Mouse (Mus musculus): ENCODE measurements around the gene Ubxn1. TPM values are rescaled to one million over a fixed set of nuclear protein-coding genes. Genes with fewer than 3 reads are reported as not detected.

Ubxn1 gene
- polyA plus RNA-seq, 1 experiment from 2014 or later: 138 TPM

DNA sequence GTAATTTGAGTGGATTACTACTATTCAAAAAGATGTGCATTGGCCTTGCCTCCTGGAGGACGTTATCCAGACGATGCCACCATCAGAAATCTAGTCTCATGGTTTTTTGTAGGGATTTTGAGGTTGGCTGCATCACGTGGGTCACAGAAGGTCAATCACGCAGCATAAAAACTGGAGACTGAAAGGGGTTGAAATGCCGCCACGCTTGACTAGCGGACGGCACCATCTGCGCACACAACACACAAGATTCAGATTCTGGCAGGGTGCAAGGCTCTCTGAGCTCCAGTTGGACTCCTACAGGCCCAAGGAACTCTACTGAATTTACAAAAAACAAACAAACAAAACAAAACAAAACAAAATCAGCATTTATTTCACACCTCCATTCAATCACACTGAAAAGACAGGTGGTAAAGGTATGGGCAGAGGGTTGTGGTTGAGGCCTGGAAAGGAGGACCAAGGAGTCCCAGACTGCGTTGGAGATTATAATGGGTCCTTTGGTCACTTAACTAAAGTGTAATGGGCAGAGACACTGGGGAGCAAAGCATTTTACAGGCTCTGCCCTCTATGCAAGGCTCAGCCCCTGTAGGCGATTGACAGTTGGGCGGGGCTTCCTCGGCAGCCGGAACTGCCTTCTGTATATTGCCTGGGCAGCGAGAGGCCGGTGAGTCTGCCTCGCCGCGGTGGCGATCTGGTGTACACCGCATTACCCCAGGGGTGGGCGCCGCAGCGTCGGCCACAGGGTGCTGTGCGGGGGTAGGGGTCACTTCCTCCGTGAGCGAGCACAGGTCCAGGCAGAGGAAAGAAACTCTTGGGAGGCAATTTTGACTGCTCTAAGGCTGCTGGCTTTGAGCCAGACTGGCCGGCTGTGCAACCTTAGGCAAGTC lies 31.1 kb upstream of the Ubxn1 start:
- peak overlapping the region; percentile 75 for H3K9ac ChIP-seq (replicated peaks)
- H3K27me3 ChIP-seq (replicated peaks): no peaks in the 10 kb centered on the region
- peaks cover 19% of the 10 kb centered on the region for H3K36me3 ChIP-seq
- no peak; the same call in 1 of the 2 replicates for ATAC-seq (ENCODE audit: low FRiP score)
- WGBS: 16% methylated on average over 29 of the region's 29 CpGs
- H3K4me3 ChIP-seq (replicated peaks): peak overlapping the region; percentile 54
- peaks cover 54% of the 10 kb centered on the region for H3K4me1 ChIP-seq
- no peaks in the 10 kb centered on the region for H3K9me3 ChIP-seq (replicated peaks)
- peak overlapping the region; percentile 98 for H3K27ac ChIP-seq (replicated peaks)
- H3K4me2 ChIP-seq: peak overlapping the region; percentile 83

DNA sequence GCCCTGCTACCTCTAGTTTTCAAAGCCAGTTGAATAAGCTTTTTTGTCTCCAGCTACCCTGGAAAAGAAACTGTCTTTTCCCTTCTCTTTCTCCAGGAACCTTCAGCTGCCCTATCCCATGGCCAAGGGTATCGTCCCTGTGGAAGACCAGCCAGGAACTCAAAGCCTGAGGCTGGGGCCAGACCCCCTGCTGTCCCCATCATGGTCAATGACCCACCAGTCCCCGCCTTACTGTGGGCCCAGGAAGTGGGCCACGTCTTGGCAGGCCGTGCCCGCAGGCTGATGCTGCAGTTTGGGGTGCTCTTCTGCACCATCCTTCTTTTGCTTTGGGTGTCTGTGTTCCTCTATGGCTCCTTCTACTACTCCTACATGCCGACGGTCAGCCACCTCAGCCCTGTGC lies 30.3 kb upstream of the Ubxn1 start:
- H3K9me3 ChIP-seq (replicated peaks): no peaks in the 10 kb centered on the region
- peaks cover 54% of the 10 kb centered on the region for H3K4me1 ChIP-seq
- H3K27me3 ChIP-seq (replicated peaks): no peaks in the 10 kb centered on the region
- peaks cover 17% of the 10 kb centered on the region for H3K36me3 ChIP-seq
- H3K4me2 ChIP-seq: peak overlapping the region; percentile 83
- no peak for ATAC-seq (ENCODE audit: low FRiP score)
- H3K4me3 ChIP-seq (replicated peaks): peak overlapping the region; percentile 54
- 91% methylated on average over 7 of the region's 7 CpGs for WGBS
- peak overlapping the region; percentile 75 for H3K9ac ChIP-seq (replicated peaks)
- no peak overlapping the region for H3K27ac ChIP-seq (replicated peaks)

DNA sequence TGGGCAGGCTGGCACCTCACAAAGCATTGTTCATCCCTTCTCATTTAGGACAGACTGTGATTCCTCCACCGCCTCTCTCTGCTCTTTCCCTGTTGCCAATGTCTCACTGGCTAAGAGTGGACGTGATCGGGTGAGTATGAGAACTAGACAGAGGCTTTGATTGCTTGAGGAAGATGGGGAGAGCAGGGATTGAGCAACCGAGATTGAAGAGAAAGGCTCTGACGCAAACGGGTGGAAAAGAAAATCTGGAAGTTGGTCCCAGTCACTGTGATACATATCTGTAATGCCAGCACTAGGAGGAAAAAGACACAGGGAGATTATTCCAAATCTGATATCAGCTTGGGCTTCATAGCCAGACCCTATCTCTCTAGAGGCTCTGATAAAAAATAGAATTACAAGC lies 28.3 kb upstream of the Ubxn1 start:
- Histone ChIP-seq H3K27me3 (replicated peaks) (no peaks in the 10 kb centered on the region), H3K9me3 (replicated peaks) (no peaks in the 10 kb centered on the region), H3K27ac (replicated peaks) (no peak overlapping the region), H3K9ac (replicated peaks) (no peak overlapping the region), H3K36me3 (peaks cover 36% of the 10 kb centered on the region), H3K4me3 (replicated peaks) (no peak overlapping the region), H3K4me2 (no peak overlapping the region), H3K4me1 (peaks cover 43% of the 10 kb centered on the region)
- ATAC-seq (ENCODE audit: low FRiP score): no peak
- WGBS: 89% methylated on average over 6 of the region's 6 CpGs

DNA sequence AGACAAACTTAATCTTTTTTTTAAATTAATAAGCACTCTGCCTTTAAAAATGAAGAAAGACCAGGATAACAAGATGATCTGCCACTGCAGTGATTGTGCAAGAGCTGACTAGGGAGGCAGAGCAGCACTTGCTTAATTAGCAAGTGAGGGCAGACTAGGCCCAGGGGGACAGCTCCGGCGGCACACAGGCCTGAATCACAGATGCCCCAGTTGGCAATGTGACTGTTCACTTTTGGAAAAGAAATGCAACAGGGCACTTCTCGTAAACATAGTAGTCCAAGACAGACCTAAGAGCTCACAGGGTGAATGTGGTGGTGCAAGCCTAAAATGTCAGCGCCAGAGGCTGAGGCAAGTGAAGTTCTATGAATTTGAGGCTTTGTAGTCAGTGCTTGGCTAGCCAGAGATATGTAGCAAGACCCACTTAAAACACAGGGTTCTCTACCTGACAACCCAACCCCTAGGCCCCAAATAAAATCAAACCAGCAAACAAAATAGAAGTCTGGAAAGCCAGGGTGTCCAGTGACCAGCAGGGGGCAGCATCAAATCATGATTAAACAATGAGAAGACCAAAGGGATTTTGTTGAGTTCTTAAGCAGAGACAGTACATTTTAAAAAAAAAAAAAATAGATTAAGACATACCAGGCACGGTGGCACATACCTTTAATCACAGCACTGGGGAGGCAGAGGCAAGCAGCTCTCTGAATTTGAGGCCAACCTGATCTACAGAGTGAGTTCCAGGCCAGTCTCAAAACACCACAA lies 26.7 kb upstream of the Ubxn1 start:
- 54% methylated on average over 5 of the region's 5 CpGs for WGBS
- Histone ChIP-seq H3K27ac (replicated peaks) (no peak overlapping the region), H3K27me3 (replicated peaks) (no peaks in the 10 kb centered on the region), H3K9me3 (replicated peaks) (no peaks in the 10 kb centered on the region), H3K4me1 (peaks cover 38% of the 10 kb centered on the region), H3K4me3 (replicated peaks) (no peak overlapping the region), H3K36me3 (peaks cover 47% of the 10 kb centered on the region), H3K4me2 (no peak overlapping the region), H3K9ac (replicated peaks) (no peak overlapping the region)
- ATAC-seq (ENCODE audit: low FRiP score): no peak

DNA sequence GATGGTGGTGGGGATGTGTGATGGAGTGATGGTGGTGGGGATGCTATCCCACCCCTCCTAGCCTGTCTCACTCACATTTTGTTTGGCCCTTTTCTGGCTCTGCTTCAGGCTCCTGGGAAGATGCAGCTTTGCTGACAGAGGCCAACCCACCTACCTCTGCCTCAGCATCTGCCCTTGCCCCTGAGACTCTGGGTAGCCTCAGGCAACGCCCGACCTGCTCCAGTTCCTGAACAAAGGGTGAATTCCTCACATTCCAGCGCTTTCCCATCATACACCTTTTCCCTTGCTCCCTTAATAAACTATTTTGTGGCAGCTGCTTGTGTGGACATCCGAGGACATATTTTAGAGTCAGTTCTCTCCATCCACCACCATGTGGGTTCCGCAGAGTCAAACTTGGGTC lies 22.9 kb upstream of the Ubxn1 start:
- Histone ChIP-seq H3K27me3 (replicated peaks) (no peaks in the 10 kb centered on the region), H3K9me3 (replicated peaks) (no peaks in the 10 kb centered on the region), H3K9ac (replicated peaks) (no peak overlapping the region), H3K27ac (replicated peaks) (no peak overlapping the region), H3K4me2 (no peak overlapping the region), H3K4me3 (replicated peaks) (no peak overlapping the region), H3K36me3 (peaks cover 37% of the 10 kb centered on the region), H3K4me1 (peaks cover 18% of the 10 kb centered on the region; the same call in 1 of the 2 replicates)
- ATAC-seq (ENCODE audit: low FRiP score): no peak
- 87% methylated on average over 5 of the region's 5 CpGs for WGBS

DNA sequence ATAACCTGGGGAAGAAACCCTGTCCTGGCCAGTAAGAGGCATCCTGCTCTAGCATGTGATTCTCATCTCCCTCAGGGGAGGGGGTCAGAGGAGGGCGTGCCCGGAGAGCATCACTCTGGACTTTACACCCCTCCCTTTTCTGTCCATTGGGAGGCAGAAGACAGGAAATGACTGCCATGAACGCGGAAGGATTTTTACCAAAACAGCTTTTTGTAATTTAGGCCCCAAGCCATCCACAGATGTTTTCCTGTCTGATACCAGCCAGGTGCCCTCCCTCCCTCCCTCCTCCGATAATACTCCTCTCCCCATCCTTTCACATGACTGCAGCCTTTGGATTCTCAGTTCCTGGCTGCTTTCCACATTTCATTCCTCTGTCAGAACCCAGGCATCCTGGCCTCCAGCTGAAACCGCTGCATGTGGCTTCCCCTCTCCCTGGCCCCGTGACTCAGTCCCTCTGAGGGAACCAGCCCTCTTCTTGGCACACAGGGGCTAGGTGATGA lies 20.8 kb upstream of the Ubxn1 start, which contains the start of gene Lrrn4cl:
Gene Lrrn4cl, plus strand, starts transcription at position 367 of the 500 bp plus-strand sequence.
- H3K4me1 ChIP-seq: 0 out of 2 replicates have a peak, but pooled peaks cover 7% of the 10 kb centered on the region
- H3K4me2 ChIP-seq: peak within 1 kb of the TSS; percentile 20; the same call in 1 of the 2 replicates
- H3K4me3 ChIP-seq (replicated peaks): no peak within 1 kb of the TSS
- 38% methylated on average over 7 of the region's 7 CpGs for WGBS
- H3K27me3 ChIP-seq (replicated peaks): no peaks in the 10 kb centered on the region
- H3K36me3 ChIP-seq: peaks cover 36% of the 10 kb centered on the region
- H3K27ac ChIP-seq (replicated peaks): peak within 1 kb of the TSS; percentile 28; the same call in 1 of the 2 replicates
- ATAC-seq (ENCODE audit: low FRiP score): peak; percentile 48; the same call in 1 of the 2 replicates
- H3K9me3 ChIP-seq (replicated peaks): no peaks in the 10 kb centered on the region
- H3K9ac ChIP-seq (replicated peaks): no peak within 1 kb of the TSS

DNA sequence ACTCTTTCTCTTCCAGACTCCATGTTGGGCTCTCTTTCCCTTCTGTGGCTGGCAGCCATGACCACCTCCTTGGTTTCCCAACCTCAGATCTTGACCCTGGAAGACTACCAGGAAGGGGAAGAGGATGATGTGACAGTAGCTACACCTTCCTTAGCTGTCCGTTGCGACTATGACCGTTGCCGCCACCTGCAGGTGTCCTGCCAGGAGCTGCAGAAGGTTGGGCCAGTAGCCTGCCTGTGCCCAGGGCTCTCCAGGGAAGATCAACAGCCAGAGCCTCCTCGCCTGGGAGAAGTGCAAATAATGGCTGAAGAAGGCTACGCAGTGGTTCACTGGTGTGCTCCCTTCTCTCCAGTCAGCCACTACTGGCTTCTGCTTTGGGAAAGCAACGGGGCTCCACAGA lies 19.7 kb upstream of the Ubxn1 start:
- H3K27me3 ChIP-seq (replicated peaks): no peaks in the 10 kb centered on the region
- no peak overlapping the region for H3K27ac ChIP-seq (replicated peaks)
- no peaks in the 10 kb centered on the region for H3K9me3 ChIP-seq (replicated peaks)
- 51% methylated on average over 7 of the region's 7 CpGs for WGBS
- H3K4me1 ChIP-seq: 0 out of 2 replicates have a peak, but pooled peaks cover 7% of the 10 kb centered on the region
- no peak for ATAC-seq (ENCODE audit: low FRiP score)
- H3K4me2 ChIP-seq: no peak overlapping the region
- no peak overlapping the region for H3K9ac ChIP-seq (replicated peaks)
- H3K4me3 ChIP-seq (replicated peaks): no peak overlapping the region
- peaks cover 24% of the 10 kb centered on the region for H3K36me3 ChIP-seq

DNA sequence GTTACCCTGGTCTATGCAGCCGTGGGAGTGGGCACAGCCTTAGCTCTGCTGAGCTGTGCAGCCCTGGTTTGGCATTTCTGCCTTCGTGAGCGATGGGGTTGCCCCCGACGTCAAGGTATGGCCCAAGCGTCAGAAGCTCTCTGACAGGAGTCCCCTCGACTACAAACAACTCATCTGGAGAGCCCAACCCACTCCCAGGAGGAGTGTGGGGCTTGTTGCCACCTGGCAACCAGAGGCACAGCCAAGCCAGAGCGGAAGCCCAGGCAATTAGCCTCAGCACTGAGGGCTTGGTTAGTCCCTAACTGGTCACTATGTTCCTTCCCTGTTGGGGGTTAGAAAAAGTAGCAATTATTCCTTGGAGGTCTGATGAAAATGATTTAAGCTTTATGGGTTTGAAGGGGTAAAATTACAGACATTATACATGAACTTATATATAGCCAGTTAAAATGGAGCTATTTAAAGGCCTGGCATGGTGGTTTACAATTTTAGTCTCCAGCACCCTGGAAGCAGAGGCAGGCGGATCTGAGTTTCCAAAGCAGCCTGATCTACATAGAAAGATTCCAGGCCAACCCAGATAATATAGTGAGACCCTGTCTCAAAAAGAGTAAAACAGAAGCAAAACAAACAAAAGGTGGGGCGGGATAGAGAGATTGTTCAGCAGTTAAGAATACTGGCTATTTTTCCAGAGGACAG lies 18.9 kb upstream of the Ubxn1 start:
- H3K27ac ChIP-seq (replicated peaks): no peak overlapping the region
- H3K4me3 ChIP-seq (replicated peaks): no peak overlapping the region
- ATAC-seq (ENCODE audit: low FRiP score): no peak
- 0 out of 2 replicates have a peak, but pooled peaks cover 7% of the 10 kb centered on the region for H3K4me1 ChIP-seq
- H3K4me2 ChIP-seq: no peak overlapping the region
- WGBS: 58% methylated on average over 10 of the region's 10 CpGs
- H3K9ac ChIP-seq (replicated peaks): no peak overlapping the region
- H3K9me3 ChIP-seq (replicated peaks): no peaks in the 10 kb centered on the region
- H3K27me3 ChIP-seq (replicated peaks): no peaks in the 10 kb centered on the region
- peaks cover 17% of the 10 kb centered on the region for H3K36me3 ChIP-seq

DNA sequence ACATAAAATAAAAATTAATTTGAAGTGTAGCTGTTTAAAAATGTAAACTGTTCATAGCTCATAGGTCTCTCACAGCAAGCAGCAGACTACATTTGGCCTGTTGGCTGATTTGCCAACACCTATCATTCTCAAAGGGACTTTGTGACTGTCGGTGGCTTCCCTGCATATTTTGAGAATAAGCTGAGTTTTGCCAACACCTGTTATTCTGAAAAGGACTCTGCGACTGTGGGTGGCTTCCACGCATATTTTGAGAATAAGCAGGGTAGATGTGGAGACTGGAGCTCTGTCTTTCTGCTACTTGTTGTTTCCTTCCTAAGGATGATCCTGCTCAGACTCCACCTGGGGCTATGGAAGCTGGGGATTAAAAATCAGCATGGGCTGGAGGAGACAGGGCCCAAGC lies 18.2 kb upstream of the Ubxn1 start:
- H3K9ac ChIP-seq (replicated peaks): no peak overlapping the region
- no peak overlapping the region for H3K4me3 ChIP-seq (replicated peaks)
- ATAC-seq (ENCODE audit: low FRiP score): no peak
- 0 out of 2 replicates have a peak, but pooled peaks cover 7% of the 10 kb centered on the region for H3K4me1 ChIP-seq
- 88% methylated on average over 3 of the region's 3 CpGs for WGBS
- H3K4me2 ChIP-seq: no peak overlapping the region
- H3K9me3 ChIP-seq (replicated peaks): no peaks in the 10 kb centered on the region
- H3K27ac ChIP-seq (replicated peaks): no peak overlapping the region
- H3K36me3 ChIP-seq: peaks cover 11% of the 10 kb centered on the region
- H3K27me3 ChIP-seq (replicated peaks): no peaks in the 10 kb centered on the region

DNA sequence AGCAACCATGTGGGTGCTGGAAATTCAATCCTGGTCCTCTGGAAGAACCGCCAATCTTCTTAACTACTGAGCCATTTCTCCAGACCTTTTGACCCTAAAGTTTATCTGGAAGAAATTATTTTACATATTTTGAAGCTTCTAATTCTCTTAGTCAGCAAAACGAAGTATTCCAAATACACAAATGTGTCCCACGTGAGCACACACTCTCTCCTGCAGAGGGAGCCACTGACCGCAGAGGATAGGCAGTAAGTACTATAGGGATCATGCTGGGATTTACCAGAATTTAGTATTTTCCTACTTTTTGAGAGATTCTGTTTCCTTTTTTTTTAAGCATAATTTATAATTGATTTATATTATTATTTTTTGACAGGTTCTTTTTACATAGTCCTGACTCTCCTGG lies 13.6 kb upstream of the Ubxn1 start:
- 60% methylated on average over 4 of the region's 4 CpGs for WGBS
- Histone ChIP-seq H3K4me1 (no peaks in the 10 kb centered on the region), H3K27me3 (replicated peaks) (no peaks in the 10 kb centered on the region), H3K36me3 (no peaks in the 10 kb centered on the region), H3K27ac (replicated peaks) (no peak overlapping the region), H3K4me3 (replicated peaks) (no peak overlapping the region), H3K4me2 (no peak overlapping the region), H3K9me3 (replicated peaks) (no peaks in the 10 kb centered on the region), H3K9ac (replicated peaks) (no peak overlapping the region)
- no peak for ATAC-seq (ENCODE audit: low FRiP score)

DNA sequence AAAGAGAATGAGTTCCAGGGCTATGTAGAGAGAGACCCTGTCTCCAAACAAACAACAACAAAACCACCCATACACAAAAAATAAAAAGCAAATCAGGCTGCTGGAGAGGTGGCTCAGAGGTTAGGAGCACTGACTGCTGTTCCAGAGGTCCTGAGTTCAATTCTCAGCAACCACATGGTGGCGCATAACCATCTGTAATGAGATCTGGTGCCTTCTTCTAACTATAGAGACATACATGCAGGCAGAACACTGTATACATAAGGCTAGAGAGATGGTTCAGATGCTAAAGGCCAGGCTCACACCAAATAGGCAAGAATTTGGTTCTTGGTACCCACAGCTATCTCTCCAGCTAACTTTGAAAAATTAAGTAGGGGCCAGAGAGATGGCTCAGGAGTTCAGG lies 12.3 kb upstream of the Ubxn1 start:
- H3K4me3 ChIP-seq (replicated peaks): no peak overlapping the region

More for the DNA sequence above, 12.3 kb upstream of the Ubxn1 start:
- 28% methylated on average over 1 of the region's 1 CpGs for WGBS
- H3K4me2 ChIP-seq: no peak overlapping the region
- H3K9me3 ChIP-seq (replicated peaks): no peaks in the 10 kb centered on the region
- ATAC-seq (ENCODE audit: low FRiP score): no peak
- no peaks in the 10 kb centered on the region for H3K36me3 ChIP-seq
- no peaks in the 10 kb centered on the region for H3K4me1 ChIP-seq
- no peak overlapping the region for H3K27ac ChIP-seq (replicated peaks)
- no peaks in the 10 kb centered on the region for H3K27me3 ChIP-seq (replicated peaks)
- H3K9ac ChIP-seq (replicated peaks): no peak overlapping the region
